Mouse (Mus musculus): ENCODE results near the gene Dbnl. TPM values are rescaled to one million over a fixed set of nuclear protein-coding genes. Genes with fewer than 3 reads are reported as not detected.

Dbnl gene
- polyA plus RNA-seq (2016; fragmentation: Nextera tagmentation; extraction: Ambion mirVana) = 140 and 141 TPM in 2 replicates

GRCm38 (mm10) chr11:5788056-5789014 is at the start of gene Dbnl:
Gene Dbnl (plus strand): TSS chr11:5788488.
- H3K36me3 ChIP-seq (replicated peaks) = peaks cover 35% of the 10 kb centered on the region
- no peaks in the 10 kb centered on the region for H3K9me3 ChIP-seq
- no peaks in the 10 kb centered on the region for H3K27me3 ChIP-seq (ENCODE audit: poor library complexity, severe bottlenecking)
- WGBS = under 1% methylated on average over 74 of the region's 74 CpGs
- H3K4me3 ChIP-seq = peak within 1 kb of the TSS; percentile 91
- peak within 1 kb of the TSS; percentile 93 for H3K27ac ChIP-seq
- peak; percentile 96 for DNase-seq (ENCODE audit: extremely low spot score, low spot score)
- H3K4me1 ChIP-seq = peaks cover 30% of the 10 kb centered on the region

- Histone ChIP-seq H3K4me3 (no peak overlapping the region), H3K27me3 (ENCODE audit: poor library complexity, severe bottlenecking) (peaks cover 3% of the 10 kb centered on the region; the same call in 1 of the 2 replicates), H3K4me1 (peaks cover 13% of the 10 kb centered on the region), H3K9me3 (no peaks in the 10 kb centered on the region), H3K27ac (no peak overlapping the region), H3K36me3 (replicated peaks) (no peaks in the 10 kb centered on the region)
- DNase-seq (ENCODE audit: extremely low spot score, low spot score) = no peak
- 84% methylated on average over 5 of the region's 5 CpGs for WGBS
These were observed 49.2 kb upstream of the Dbnl start for GRCm38 (mm10) chr11:5738888-5739632.

GRCm38 (mm10) chr11:5739846-5740245 is 48.4 kb upstream of the Dbnl start:
- H3K27me3 ChIP-seq (ENCODE audit: poor library complexity, severe bottlenecking) = peaks cover 3% of the 10 kb centered on the region; the same call in 1 of the 2 replicates
- no peak overlapping the region for H3K27ac ChIP-seq
- no peak overlapping the region for H3K4me3 ChIP-seq
- H3K36me3 ChIP-seq (replicated peaks) = no peaks in the 10 kb centered on the region
- WGBS = 75% methylated on average over 3 of the region's 3 CpGs
- DNase-seq (ENCODE audit: extremely low spot score, low spot score) = no peak
- H3K9me3 ChIP-seq = no peaks in the 10 kb centered on the region
- peaks cover 13% of the 10 kb centered on the region for H3K4me1 ChIP-seq

GRCm38 (mm10) chr11:5740599-5740964 is 47.7 kb upstream of the Dbnl start:
- peak; percentile 49 for DNase-seq (ENCODE audit: extremely low spot score, low spot score)
- WGBS = 3% methylated on average over 26 of the region's 26 CpGs
- peaks cover 13% of the 10 kb centered on the region for H3K4me1 ChIP-seq
- H3K27me3 ChIP-seq (ENCODE audit: poor library complexity, severe bottlenecking) = peaks cover 3% of the 10 kb centered on the region; the same call in 1 of the 2 replicates
- H3K9me3 ChIP-seq = no peaks in the 10 kb centered on the region
- H3K27ac ChIP-seq = peak overlapping the region; percentile 90
- H3K36me3 ChIP-seq (replicated peaks) = no peaks in the 10 kb centered on the region
- H3K4me3 ChIP-seq = peak overlapping the region; percentile 91

- Histone ChIP-seq H3K4me1 (peaks cover 13% of the 10 kb centered on the region), H3K9me3 (no peaks in the 10 kb centered on the region), H3K27me3 (ENCODE audit: poor library complexity, severe bottlenecking) (peaks cover 3% of the 10 kb centered on the region; the same call in 1 of the 2 replicates), H3K36me3 (replicated peaks) (no peaks in the 10 kb centered on the region), H3K27ac (peak overlapping the region; percentile 90), H3K4me3 (peak overlapping the region; percentile 91)
- peak; percentile 55 for DNase-seq (ENCODE audit: extremely low spot score, low spot score)
- WGBS = under 1% methylated on average over 50 of the region's 50 CpGs
These were observed 47.2 kb upstream of the Dbnl start for GRCm38 (mm10) chr11:5740965-5741627.

GRCm38 (mm10) chr11:5742106-5742505 is 46.2 kb upstream of the Dbnl start:
- Histone ChIP-seq H3K4me1 (peaks cover 13% of the 10 kb centered on the region), H3K9me3 (no peaks in the 10 kb centered on the region), H3K27me3 (ENCODE audit: poor library complexity, severe bottlenecking) (peaks cover 3% of the 10 kb centered on the region; the same call in 1 of the 2 replicates), H3K36me3 (replicated peaks) (no peaks in the 10 kb centered on the region), H3K4me3 (no peak overlapping the region), H3K27ac (no peak overlapping the region)
- 75% methylated on average over 7 of the region's 7 CpGs for WGBS
- no peak for DNase-seq (ENCODE audit: extremely low spot score, low spot score)

GRCm38 (mm10) chr11:5744951-5745350 is 43.3 kb upstream of the Dbnl start:
- DNase-seq (ENCODE audit: extremely low spot score, low spot score) = no peak
- peaks cover 3% of the 10 kb centered on the region; the same call in 1 of the 2 replicates for H3K27me3 ChIP-seq (ENCODE audit: poor library complexity, severe bottlenecking)
- WGBS = 81% methylated on average over 2 of the region's 2 CpGs

GRCm38 (mm10) chr11:5753755-5754154 is 34.5 kb upstream of the Dbnl start:
- Histone ChIP-seq H3K27me3 (ENCODE audit: poor library complexity, severe bottlenecking) (no peaks in the 10 kb centered on the region), H3K36me3 (replicated peaks) (peaks cover 41% of the 10 kb centered on the region), H3K4me3 (no peak overlapping the region), H3K4me1 (0 out of 2 replicates have a peak, but pooled peaks cover 3% of the 10 kb centered on the region), H3K27ac (no peak overlapping the region), H3K9me3 (peaks cover 26% of the 10 kb centered on the region)
- whole genome bisulfite sequencing = 90% methylated on average over 2 of the region's 2 CpGs
- no peak for DNase-seq (ENCODE audit: extremely low spot score, low spot score)

More at GRCm38 (mm10) chr11:5744951-5745350, 43.3 kb upstream of the Dbnl start:
- H3K4me3 ChIP-seq = no peak overlapping the region
- peaks cover 5% of the 10 kb centered on the region; the same call in 1 of the 2 replicates for H3K9me3 ChIP-seq
- H3K4me1 ChIP-seq = peaks cover 13% of the 10 kb centered on the region
- peaks cover 6% of the 10 kb centered on the region for H3K36me3 ChIP-seq (replicated peaks)
- H3K27ac ChIP-seq = no peak overlapping the region

GRCm38 (mm10) chr11:5761820-5762632 is 26.3 kb upstream of the Dbnl start, which contains the start of gene Urgcp:
Gene Urgcp (minus strand): TSS chr11:5762376.
- Histone ChIP-seq H3K36me3 (replicated peaks) (peaks cover 19% of the 10 kb centered on the region), H3K4me3 (peak within 1 kb of the TSS; percentile 76), H3K9me3 (no peaks in the 10 kb centered on the region), H3K4me1 (peaks cover 13% of the 10 kb centered on the region), H3K27ac (peak within 1 kb of the TSS; percentile 96), H3K27me3 (ENCODE audit: poor library complexity, severe bottlenecking) (no peaks in the 10 kb centered on the region)
- DNase-seq (ENCODE audit: extremely low spot score, low spot score) = peak; percentile 98
- WGBS = under 1% methylated on average over 68 of the region's 68 CpGs

- Histone ChIP-seq H3K4me3 (peak overlapping the region; percentile 76), H3K4me1 (peaks cover 13% of the 10 kb centered on the region), H3K27ac (peak overlapping the region; percentile 96), H3K9me3 (no peaks in the 10 kb centered on the region), H3K36me3 (replicated peaks) (peaks cover 15% of the 10 kb centered on the region), H3K27me3 (ENCODE audit: poor library complexity, severe bottlenecking) (no peaks in the 10 kb centered on the region)
- WGBS = 22% methylated on average over 6 of the region's 6 CpGs
- no peak for DNase-seq (ENCODE audit: extremely low spot score, low spot score)
These were observed 25.7 kb upstream of the Dbnl start for GRCm38 (mm10) chr11:5762633-5762982.

- Histone ChIP-seq H3K4me1 (peaks cover 5% of the 10 kb centered on the region), H3K36me3 (replicated peaks) (peaks cover 18% of the 10 kb centered on the region), H3K4me3 (no peak overlapping the region), H3K27me3 (ENCODE audit: poor library complexity, severe bottlenecking) (no peaks in the 10 kb centered on the region), H3K27ac (no peak overlapping the region), H3K9me3 (no peaks in the 10 kb centered on the region)
- no peak for DNase-seq (ENCODE audit: extremely low spot score, low spot score)
- 93% methylated on average over 6 of the region's 6 CpGs for WGBS
These were observed 22.3 kb upstream of the Dbnl start for GRCm38 (mm10) chr11:5766019-5766418.
